Mouse (Mus musculus) MEL (cell line): Measurements from ENCODE around the gene Parva.

Experiments used
- CTCF ChIP-seq, 3 experiments: IDR thresholded peaks in 2 of 3; conservative IDR thresholded peaks in 1 of 3; 2 replicates each; pipeline ENCODE4 v1.5.1; 2011 to 2012; ENCODE audit warnings: low read length in 3 of 3, low read depth in 2 of 3, mild to moderate bottlenecking in 2 of 3, improper control_type of control experiment in 1 of 3, inconsistent platforms in 1 of 3, mixed read lengths in 1 of 3, moderate library complexity in 1 of 3; ENCODE audit not compliant: control insufficient read depth in 1 of 3, insufficient read depth in 1 of 3, poor library complexity in 1 of 3, severe bottlenecking in 1 of 3
- EP300 ChIP-seq, 2 experiments: IDR thresholded peaks; 2 replicates each; pipeline ENCODE4 v1.6.1; 2011; ENCODE audit warnings: improper control_type of control experiment in 2 of 2, low read length in 2 of 2, low read depth in 1 of 2, mild to moderate bottlenecking in 1 of 2
- GATA1 ChIP-seq: IDR thresholded peaks from 2 replicates; pipeline ENCODE4 v1.6.1; 2011; ENCODE audit warnings: low read depth, low read length, improper control_type of control experiment
- KAT2A ChIP-seq: conservative IDR thresholded peaks from 2 replicates; pipeline ENCODE4 v1.6.1; 2012; ENCODE audit warnings: low read depth, low read length, improper control_type of control experiment, inconsistent platforms
- MAFK ChIP-seq: IDR thresholded peaks from 2 replicates; pipeline ENCODE4 v1.6.1; 2011; ENCODE audit warnings: low read depth, mild to moderate bottlenecking, low read length, improper control_type of control experiment, borderline replicate concordance
- MXI1 ChIP-seq: IDR thresholded peaks from 2 replicates; pipeline ENCODE4 v1.6.1; 2011; ENCODE audit warnings: mild to moderate bottlenecking, low read depth, low read length, improper control_type of control experiment
- POLR2AphosphoS2 ChIP-seq: IDR thresholded peaks from 2 replicates; pipeline ENCODE4 v1.6.1; 2011; ENCODE audit warnings: low read length, improper control_type of control experiment
- RAD21 ChIP-seq: IDR thresholded peaks from 2 replicates; pipeline ENCODE4 v1.6.1; 2011; ENCODE audit warnings: mild to moderate bottlenecking, low read depth, low read length, improper control_type of control experiment
- SIN3A ChIP-seq: IDR thresholded peaks from 2 replicates; pipeline ENCODE4 v1.6.1; 2012; ENCODE audit warnings: low read length, improper control_type of control experiment, inconsistent platforms
- ZNF384 ChIP-seq: IDR thresholded peaks from 2 replicates; pipeline ENCODE4 v1.6.1; 2012; ENCODE audit warnings: low read depth, mild to moderate bottlenecking, inconsistent platforms, low read length, improper control_type of control experiment

- TF ChIP-seq GATA1, result no peak
- no peak for TF ChIP-seq CTCF (IDR thresholded peaks at IDR 0.05 in 2 of 3, conservative IDR thresholded peaks at IDR 0.05 in 1 of 3; ENCODE audit: control insufficient read depth in 1 of 3, insufficient read depth in 1 of 3, low read depth in 2 of 3, low read length in 3 of 3, poor library complexity in 1 of 3, severe bottlenecking in 1 of 3)
- no peak for TF ChIP-seq RAD21
- TF ChIP-seq POLR2AphosphoS2, result no peak
- TF ChIP-seq MXI1, result no peak
- no peak for TF ChIP-seq SIN3A
- no peak for TF ChIP-seq MAFK
- no peak for TF ChIP-seq EP300 (IDR thresholded peaks at IDR 0.05; ENCODE audit: low read depth in 1 of 2, low read length in 2 of 2)
- TF ChIP-seq KAT2A, result no peak
- TF ChIP-seq ZNF384, result no peak
Observed at GRCm38 (mm10) chr7:112378056-112378455, 49.2 kb upstream of the Parva start.
